Mouse (Mus musculus) intestine, postnatal 0 days (tissue): ENCODE data around the gene Chd1l. TPM values are rescaled to one million over a fixed set of nuclear protein-coding genes. Genes with fewer than 3 reads are reported as not detected.

Experiments used
- ATAC-seq: fragments of 200-750 bp; cut with Nextera tagmentation; 2 replicates; pipeline ENCODE4 v1.8.0; 2017; ENCODE audit warnings: mild to moderate bottlenecking, moderate TSS enrichment, moderate library complexity
- H3K27ac ChIP-seq: fragments of 300-500 bp; sonication (generic); 2 replicates; pipeline ENCODE4 v1.5.1; 2014; ENCODE audit warnings: mild to moderate bottlenecking, low read depth, low read length, moderate library complexity
- H3K27me3 ChIP-seq: fragments of 300-500 bp; sonication (generic); replicated peaks from 2 replicates; pipeline ENCODE4 v1.6.1; 2014; ENCODE audit warnings: low read length, mixed read lengths; ENCODE audit not compliant: control insufficient read depth, insufficient read depth
- H3K36me3 ChIP-seq: fragments of 300-500 bp; sonication (generic); 2 replicates; pipeline ENCODE4 v1.6.1; 2014; ENCODE audit warnings: mild to moderate bottlenecking, moderate library complexity; ENCODE audit not compliant: control insufficient read depth, insufficient read depth
- H3K4me1 ChIP-seq: fragments of 300-500 bp; sonication (generic); replicated peaks from 2 replicates; pipeline ENCODE4 v1.6.1; 2014; ENCODE audit warnings: antibody characterized with exemption, low read length, mixed read lengths; ENCODE audit not compliant: control insufficient read depth, insufficient read depth
- H3K4me2 ChIP-seq: fragments of 300-500 bp; sonication (generic); replicated peaks from 2 replicates; pipeline ENCODE4 v1.6.1; 2014; ENCODE audit warnings: low read depth, mild to moderate bottlenecking, moderate library complexity
- H3K4me3 ChIP-seq: fragments of 300-500 bp; sonication (generic); 2 replicates; pipeline ENCODE4 v1.5.1; 2014; ENCODE audit warnings: low read depth, low read length
- H3K9ac ChIP-seq: fragments of 300-500 bp; sonication (generic); 2 replicates; pipeline ENCODE4 v1.6.1; 2014; ENCODE audit warnings: mild to moderate bottlenecking, low read depth, low read length
- H3K9me3 ChIP-seq: fragments of 300-500 bp; sonication (generic); 2 replicates; pipeline ENCODE4 v1.6.1; 2016; ENCODE audit warnings: mixed run types; ENCODE audit not compliant: control insufficient read depth
- CTCF ChIP-seq: sonication (generic); IDR thresholded peaks from 2 replicates; pipeline ENCODE4 v1.5.1; 2016; ENCODE audit warnings: low read depth, mild to moderate bottlenecking, control low read depth, antibody characterized with exemption, moderate library complexity
- WGBS: fragments of 180-500 bp; shearing (Covaris S2); extraction: QIAGEN DNeasy Blood & Tissue Kit; methylation state at CpG from one replicate; pipeline ENCODE4 v1.1.7; 2014; 5-methylcytosine and 5-hydroxymethylcytosine counted together
- polyA plus RNA-seq: library from polyadenylated mRNA; unstranded; fragments of >200 nt; fragmentation: Nextera tagmentation; extraction: Ambion mirVana; gene quantifications from 2 replicates; pipeline ENCODE4 v1.2.1, GENCODE M21; 2015

Gene Chd1l
- polyA plus RNA-seq, 1 experiment from 2014 or later: 9.0 TPM

GRCm38 (mm10) chr3:97524835-97525234, 85.2 kb downstream of the Chd1l start:
- Histone ChIP-seq H3K27me3 (no peaks in the 10 kb centered on the region), H3K4me1 (no peaks in the 10 kb centered on the region), H3K9ac (no peak overlapping the region), H3K27ac (no peak overlapping the region), H3K9me3 (no peaks in the 10 kb centered on the region), H3K36me3 (no peaks in the 10 kb centered on the region), H3K4me2 (no peak overlapping the region), H3K4me3 (no peak overlapping the region)
- 80% methylated on average over 5 of the region's 5 CpGs for WGBS
- peak; percentile 59 for TF ChIP-seq CTCF
- ATAC-seq: no peak

- TF ChIP-seq CTCF: no peak
- no peak for ATAC-seq
- Histone ChIP-seq H3K9me3 (no peaks in the 10 kb centered on the region), H3K4me2 (no peak overlapping the region), H3K27me3 (no peaks in the 10 kb centered on the region), H3K36me3 (no peaks in the 10 kb centered on the region), H3K4me1 (no peaks in the 10 kb centered on the region), H3K27ac (no peak overlapping the region), H3K9ac (no peak overlapping the region), H3K4me3 (no peak overlapping the region)
- WGBS: 67% methylated on average over 13 of the region's 13 CpGs
Observed at GRCm38 (mm10) chr3:97521946-97522731, 87.9 kb downstream of the Chd1l start.

GRCm38 (mm10) chr3:97519883-97520282, 90.1 kb downstream of the Chd1l start:
- no peak overlapping the region for H3K27ac ChIP-seq
- 95% methylated on average over 11 of the region's 11 CpGs for WGBS
- no peaks in the 10 kb centered on the region for H3K27me3 ChIP-seq
- H3K4me2 ChIP-seq: no peak overlapping the region
- no peaks in the 10 kb centered on the region for H3K9me3 ChIP-seq
- no peak for ATAC-seq
- H3K4me3 ChIP-seq: no peak overlapping the region
- H3K9ac ChIP-seq: no peak overlapping the region
- no peaks in the 10 kb centered on the region for H3K36me3 ChIP-seq
- no peaks in the 10 kb centered on the region for H3K4me1 ChIP-seq
- TF ChIP-seq CTCF: no peak

DNA sequence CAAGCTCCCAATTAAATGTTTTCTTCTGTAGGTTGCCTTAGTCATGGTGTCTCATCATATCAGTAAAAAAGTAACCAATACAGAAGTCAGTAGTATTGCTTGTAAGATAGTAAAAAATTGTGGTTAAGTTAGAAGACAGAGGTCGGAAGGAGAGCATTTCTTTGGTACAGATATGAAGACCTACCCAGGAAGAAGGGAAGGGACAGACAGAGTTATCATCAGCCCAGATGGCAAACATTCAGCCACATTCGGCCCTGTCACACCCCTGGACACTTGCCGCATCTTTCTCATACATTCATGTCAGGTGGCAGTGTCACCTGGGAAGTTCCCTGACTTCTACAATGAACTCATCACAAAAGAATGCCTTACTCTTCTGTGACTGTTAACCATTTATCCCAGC, 97.7 kb downstream of the Chd1l start:
- no peaks in the 10 kb centered on the region for H3K4me1 ChIP-seq
- no peaks in the 10 kb centered on the region for H3K27me3 ChIP-seq
- no peaks in the 10 kb centered on the region for H3K9me3 ChIP-seq
- WGBS: 85% methylated on average over 3 of the region's 3 CpGs
- no peak overlapping the region for H3K9ac ChIP-seq
- H3K27ac ChIP-seq: no peak overlapping the region
- H3K4me3 ChIP-seq: no peak overlapping the region
- TF ChIP-seq CTCF: no peak
- H3K36me3 ChIP-seq: no peaks in the 10 kb centered on the region
- no peak overlapping the region for H3K4me2 ChIP-seq
- ATAC-seq: no peak

Other genes with a start within 250 kb of the Chd1l start
- gene Olfr1402, start 188.2 kb downstream of the Chd1l start, polyA plus RNA-seq: not detected in 2 replicates
- gene Fmo5, start 18.6 kb upstream of the Chd1l start, polyA plus RNA-seq: 91.9 and 94.6 TPM in 2 replicates
- gene Prkab2, start 48.0 kb upstream of the Chd1l start, polyA plus RNA-seq: 3.1 and 4.1 TPM in 2 replicates
- gene Gm17651, start 64.5 kb upstream of the Chd1l start, polyA plus RNA-seq: not detected in 2 replicates